Mouse (Mus musculus) spleen, embryonic (tissue): ENCODE measurements around the gene Dennd5a.

Source experiments
- CTCF ChIA-PET: fragments of 350-600 bp; sonication (Branson Sonifier 250); formaldehyde crosslinking; loops from one replicate; lab custom pipeline; 2022; lab: Charles Lee

Gene Dennd5a

DNA sequence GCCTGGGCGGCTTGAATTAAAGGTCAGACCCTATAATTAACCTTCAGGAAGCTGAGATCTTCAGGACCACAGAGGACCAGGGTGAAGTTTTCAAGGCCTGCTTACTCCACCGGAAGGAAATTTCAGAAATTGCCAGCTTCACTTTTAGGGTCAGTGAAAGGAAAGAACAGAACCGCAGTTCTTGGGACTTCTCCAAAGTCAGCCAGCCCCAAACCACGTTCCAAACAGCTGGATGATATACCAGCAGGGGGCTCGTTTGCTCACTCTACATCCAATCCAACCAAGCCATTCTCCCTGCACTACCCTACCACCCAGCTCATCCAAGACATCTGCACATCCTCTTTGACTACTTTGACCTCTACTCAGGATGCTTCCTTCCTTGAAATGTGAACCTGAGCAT is 71.0 kb downstream of the Dennd5a start:
- CTCF ChIA-PET = no interaction called here

DNA sequence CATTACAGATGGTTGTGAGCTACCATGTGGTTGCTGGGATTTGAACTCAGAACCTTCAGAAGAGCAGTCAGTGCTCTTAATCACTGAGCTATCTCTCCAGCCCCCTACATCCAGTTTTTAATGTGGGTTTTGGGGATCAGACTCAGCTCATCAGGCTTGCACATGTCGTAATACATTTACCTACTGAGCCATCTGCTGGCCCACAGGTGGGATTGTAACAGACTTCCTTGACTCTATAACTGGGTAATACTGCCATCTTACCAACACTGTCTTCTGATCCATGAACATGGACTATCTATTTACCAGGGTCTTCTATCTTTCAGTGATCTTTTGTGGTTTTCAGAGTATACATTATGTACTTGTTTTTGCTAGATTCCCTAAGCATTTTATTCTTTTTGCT is 74.0 kb downstream of the Dennd5a start:
- CTCF ChIA-PET = no interaction called here

DNA sequence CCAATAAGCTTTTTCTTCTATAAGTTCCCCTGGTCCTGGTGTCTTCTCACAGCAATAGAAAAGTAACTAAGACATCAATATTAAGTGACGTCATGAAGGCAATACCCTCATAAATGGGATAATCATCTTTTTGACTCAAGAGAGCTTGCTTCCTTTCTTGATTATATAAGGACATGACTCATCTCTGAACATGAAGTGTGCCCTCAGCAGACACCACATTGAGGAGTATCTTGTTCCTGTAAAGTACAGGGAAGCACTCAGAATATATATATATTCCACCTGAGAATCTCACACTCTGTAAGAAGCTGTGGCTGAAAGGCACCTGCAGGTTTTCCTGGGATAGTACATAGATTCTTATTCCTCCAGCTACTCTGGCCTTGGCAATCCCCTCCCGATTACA is 77.7 kb downstream of the Dennd5a start:
- CTCF ChIA-PET = interaction anchor here (0.6 to 0.7 kb wide), 2 partner anchors 18 to 739 kb away, joined by 3 to 4 read pairs; no protein-coding TSS in a partner anchor

DNA sequence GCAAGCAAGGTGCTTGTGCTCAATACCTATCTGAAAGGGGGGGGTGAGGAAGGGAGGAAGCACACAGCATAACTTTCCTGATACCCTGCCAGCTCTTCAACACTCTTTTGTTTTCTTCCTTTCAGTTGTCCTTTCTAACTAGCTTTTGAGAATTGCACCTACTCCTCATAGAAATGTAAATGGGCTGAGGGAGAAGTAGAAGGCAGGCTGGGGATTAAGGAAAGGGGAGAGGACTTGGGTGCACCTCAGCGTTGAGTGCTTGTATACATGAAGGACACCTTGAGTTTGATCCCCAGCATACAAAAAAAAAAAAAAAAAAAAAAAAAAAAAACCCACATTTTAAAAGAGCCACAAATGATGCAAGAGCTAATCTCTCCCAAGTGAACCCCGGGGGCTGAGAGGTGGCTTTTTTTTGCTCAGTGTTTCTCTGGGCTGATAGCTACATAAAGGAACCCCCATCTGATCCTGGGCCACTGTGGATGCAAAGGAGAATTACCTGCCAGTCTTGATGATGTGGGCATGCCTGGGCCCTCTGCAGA is 78.6 kb downstream of the Dennd5a start:
- CTCF ChIA-PET = interaction anchor here (0.6 kb wide), 1 partner anchor 304 kb away, joined by 7 read pairs; no protein-coding TSS in a partner anchor

DNA sequence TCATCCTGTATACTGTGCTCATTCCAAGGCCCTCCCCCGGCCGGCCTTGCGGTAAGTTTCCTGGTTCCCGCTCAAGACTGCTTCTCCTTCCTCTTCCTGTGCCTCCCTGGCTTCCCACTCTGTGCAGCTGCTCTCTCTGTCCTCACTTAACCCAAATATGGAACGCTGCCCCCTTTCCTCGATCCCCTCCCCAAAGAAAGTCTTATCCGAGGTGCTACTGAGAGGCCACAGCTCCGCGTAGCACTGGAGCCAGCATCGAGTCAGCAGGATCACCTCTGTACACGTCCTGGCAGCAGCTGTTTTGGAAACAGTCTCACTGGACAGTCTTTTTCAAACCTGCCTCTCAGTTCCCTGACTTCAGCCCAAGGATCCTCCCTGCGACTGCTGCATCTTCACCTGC is 81.1 kb downstream of the Dennd5a start:
- CTCF ChIA-PET = no interaction called here

DNA sequence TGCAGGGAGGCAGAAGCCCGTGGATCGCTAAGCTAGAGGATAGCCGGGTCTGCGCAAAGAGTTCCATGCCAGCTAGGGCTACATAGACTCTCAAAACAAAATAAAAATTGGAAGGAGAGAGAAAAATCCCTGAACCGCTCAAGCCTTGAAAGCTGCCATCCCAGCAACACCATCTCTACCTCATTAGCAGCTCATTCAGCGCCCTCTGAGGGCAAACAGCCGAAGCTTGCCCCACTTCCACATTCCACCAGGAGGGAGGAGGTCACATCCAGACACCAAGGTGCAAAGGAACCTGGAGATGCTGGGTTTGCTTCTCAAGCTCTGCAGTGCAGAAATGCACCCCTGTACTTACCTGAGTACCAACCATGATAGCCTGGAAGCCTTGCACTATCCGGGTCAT is 84.2 kb downstream of the Dennd5a start:
- CTCF ChIA-PET = no interaction called here

DNA sequence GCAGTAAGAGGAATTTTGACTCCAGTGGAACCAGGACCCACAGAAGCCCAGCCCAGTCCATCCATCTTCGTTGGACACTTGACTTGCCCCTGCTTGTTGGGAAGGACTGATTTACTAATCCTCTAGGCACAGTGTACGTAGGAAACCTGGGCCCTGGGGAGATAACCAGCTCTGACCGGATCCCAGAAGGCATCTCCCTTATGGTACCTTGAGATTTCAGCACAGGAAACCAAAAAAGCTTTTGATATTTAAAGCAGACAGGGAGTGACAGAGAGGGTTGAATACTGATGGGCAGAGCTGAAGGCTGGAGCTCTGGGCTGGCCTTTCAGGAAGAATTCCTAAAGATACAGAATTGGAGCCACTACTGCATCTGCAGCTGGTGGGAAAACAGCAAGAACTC is 84.7 kb downstream of the Dennd5a start:
- CTCF ChIA-PET = no interaction called here

DNA sequence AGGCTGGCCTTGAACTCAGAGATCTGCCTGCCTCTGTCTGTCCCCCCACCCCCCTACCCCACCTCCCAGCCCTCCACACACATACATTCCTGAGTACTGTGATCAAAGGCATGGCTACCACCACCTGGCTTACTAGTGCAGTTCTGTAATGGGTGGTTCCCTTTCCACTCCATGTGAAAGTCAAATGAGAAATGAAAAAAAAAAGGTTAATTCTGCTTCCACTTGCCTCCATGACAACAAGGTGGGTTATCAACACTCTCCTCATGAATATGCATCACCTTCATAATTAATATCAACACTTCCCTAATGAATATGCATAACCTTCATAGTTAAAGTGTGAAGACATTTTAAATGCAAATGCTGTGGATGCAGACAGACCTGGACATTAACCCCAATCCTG is 85.2 kb downstream of the Dennd5a start:
- CTCF ChIA-PET = no interaction called here

DNA sequence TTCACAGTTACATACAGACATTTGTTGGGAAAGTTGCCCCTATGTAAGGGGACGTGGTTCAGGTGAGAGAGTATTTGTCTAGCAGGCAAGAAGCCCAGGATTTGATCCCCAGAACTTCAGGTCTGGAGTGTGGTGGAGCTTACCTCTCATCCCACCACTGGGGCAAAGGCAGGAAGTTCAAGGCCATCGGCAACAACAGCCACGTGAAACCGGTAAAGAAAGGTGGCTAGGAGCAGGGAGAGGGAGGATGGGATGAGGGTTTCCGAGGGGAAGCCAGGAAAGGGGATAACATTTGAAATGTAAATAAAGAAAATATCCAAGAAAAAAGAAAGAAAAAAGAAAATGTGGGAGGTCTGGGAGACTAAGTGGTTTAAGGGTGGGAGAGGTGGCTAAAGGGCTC is 87.1 kb downstream of the Dennd5a start:
- CTCF ChIA-PET = no interaction called here

DNA sequence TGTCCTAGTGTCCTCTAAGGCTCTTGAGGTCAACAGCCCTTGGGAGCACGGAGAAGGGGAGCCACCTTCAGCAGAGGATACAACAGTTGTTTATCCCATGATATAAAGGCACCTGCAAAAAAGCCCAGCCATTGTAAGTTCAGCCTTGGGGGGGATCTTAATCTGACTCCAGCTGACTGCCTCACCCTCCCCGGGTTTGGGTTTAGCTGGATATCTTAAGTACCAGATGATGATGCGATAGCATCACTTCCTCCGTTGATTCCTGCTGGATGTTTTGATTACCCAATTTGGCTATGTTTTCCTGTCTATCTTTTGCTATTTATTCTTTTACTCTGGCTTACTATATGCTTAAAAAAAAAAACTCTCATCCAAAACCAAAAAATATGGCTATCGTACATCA is 89.0 kb downstream of the Dennd5a start:
- CTCF ChIA-PET = no interaction called here

DNA sequence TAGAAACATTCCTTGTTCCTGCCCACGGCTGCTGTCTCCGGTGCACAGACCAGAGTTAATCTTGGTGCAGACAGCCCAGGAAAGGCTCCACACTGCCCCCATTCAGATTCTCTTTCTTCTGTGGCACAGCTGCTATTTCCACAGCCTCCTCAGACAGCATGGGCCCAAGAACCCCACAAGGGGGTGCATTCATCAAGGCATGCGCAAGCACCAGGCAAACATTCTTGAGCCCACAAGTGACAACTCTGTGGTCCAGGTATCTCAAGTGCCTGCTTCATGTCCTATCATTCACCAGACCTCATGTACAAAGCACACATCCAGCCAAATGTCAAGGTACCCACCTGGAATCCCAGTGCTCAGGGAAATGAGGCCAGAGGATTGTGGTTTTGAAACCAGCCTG is 91.8 kb downstream of the Dennd5a start:
- CTCF ChIA-PET = no interaction called here

DNA sequence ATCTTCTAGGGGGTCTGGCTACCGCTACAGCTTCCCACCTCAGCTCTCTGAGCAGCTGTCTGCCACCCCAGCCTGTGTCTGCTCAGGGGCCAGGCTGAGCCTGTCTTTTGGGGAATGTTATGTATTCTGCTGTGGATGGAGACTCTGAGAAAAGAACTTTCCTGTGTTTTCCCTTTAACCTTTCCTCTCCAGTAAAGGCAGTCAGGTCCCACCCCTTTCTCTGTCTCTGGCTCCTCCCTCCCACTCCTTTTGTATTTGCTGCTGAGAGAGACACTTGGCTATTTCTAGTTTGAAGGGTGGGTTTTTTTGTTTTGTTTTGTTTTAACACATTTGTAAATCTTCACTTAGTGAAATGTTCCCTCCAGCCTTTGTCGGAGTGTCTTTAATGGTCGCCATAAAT is 93.6 kb downstream of the Dennd5a start:
- CTCF ChIA-PET = no interaction called here

DNA sequence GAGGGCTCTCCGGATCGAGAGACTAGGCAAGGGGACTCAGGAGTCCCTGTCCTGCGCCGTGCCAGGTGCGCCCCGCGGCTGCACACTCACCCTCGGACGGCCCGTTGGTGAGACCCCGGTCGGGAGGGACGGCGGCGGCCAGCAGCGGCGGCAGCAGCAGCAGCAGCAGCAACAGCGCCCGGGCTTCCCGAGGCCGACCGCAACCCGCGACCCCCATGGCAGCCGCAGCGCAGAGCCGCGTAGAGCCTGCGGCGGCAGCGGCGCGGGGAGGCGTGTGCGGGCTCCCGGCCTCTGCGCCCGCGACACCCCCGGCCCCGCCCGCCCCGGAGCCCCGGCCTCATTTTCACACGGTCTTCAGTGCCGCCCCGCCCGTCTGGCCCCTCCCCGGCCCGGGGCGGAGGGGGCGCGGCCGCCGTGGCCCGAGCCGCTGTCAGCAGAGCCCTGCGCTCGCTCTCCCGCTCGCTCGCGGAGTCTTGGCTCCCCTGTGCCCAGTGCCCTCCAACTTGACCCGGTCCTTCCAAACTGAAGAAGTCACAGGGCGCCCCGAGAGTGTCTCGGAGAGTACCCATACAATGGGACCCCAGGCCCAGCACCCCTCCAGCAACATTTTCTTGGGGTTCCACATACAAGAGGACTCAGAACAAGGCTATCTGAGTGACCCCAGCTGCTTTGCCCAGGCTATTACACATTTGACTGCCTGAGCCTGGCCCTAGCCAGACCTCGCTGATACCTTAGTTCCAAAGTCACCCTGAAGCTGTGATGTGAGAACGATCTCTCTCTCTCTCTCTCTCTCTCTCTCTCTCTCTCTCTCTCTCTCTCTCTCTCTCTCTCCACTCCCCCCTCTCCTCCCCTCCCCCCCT is 94.7 kb downstream of the Dennd5a start, which contains the start of gene Scube2:
Gene Scube2 (minus strand): TSS at position 310 of the 860 bp plus-strand sequence.
- CTCF ChIA-PET = no interaction called here

DNA sequence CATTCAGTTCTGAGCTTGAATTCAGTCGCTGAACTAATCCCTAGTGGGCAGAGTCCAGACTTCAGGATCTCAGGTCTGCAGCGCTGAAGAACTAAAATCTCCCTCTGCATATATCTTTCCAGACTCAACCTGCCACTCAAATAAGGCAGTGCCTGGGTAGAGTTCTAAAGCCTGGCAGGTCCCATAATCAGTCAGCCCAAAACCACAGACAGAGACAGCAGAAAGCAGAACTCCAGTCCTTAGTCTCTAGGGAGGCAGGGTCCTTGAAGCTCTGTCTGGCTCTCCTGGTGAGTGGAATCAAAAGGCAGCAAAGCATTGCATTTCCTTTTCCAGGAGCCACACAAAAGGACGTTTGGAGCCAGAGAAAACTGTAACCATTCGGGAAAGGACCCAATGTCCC is 96.7 kb downstream of the Dennd5a start:
- CTCF ChIA-PET = no interaction called here

DNA sequence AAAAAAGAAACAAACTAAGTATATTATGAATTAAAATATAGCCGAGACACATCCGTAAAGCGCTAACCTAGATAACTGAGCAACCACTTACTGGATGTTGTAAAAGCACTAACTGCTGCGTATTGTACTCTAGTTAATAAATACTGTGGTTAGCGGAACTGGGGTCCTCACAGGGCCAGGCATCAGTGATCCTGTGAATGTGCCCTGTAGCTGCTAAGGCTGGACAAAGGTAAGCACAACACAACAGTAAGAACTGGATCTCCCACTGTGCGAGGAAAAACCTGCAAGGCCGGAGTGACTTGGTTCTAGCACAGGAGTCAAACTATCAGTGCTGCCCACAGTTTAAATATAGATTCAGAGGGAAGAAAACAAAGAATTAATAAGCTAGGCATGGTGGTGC is 100.1 kb downstream of the Dennd5a start:
- CTCF ChIA-PET = no interaction called here

DNA sequence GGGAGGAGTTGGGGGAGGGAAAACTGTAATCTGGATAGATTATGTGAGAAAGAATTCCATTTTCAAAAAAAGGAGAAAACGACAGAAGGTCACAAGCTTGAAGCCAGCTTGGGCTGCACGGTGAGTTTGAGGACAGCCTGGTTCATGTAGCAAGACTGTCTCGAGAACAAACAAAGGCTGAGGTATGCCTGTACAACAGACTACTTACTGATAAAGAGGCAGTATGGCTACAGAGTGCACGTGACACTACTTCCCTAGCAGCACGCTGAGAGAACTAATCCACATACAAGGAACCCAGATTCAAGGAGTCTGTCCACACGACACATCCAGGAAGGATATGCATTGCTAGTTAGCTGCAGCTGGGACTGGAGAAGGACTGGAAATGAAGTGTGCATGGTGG is 100.9 kb downstream of the Dennd5a start:
- CTCF ChIA-PET = no interaction called here

DNA sequence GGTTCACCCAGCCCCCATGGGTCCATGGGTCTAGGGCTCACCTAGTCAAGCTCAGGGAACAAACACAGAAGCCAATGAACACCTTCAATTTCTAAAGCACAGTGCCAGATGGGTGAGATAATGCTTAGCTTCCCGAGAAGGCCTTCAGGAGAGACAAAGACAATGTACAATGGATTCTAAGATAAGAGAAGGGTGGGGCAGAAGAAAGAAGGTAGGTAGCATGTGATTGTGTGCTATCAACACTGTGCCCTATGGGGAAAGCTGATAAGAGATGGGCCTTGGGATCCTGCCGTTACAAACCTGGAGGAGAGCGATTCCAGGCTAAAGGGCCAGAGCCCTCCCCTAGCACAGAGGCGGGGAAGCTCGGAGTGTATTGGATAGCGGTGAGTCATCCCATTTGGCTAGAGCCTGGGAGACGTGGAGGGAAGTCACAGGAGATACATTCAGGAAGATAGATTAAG is 107.5 kb downstream of the Dennd5a start:
- CTCF ChIA-PET = no interaction called here

DNA sequence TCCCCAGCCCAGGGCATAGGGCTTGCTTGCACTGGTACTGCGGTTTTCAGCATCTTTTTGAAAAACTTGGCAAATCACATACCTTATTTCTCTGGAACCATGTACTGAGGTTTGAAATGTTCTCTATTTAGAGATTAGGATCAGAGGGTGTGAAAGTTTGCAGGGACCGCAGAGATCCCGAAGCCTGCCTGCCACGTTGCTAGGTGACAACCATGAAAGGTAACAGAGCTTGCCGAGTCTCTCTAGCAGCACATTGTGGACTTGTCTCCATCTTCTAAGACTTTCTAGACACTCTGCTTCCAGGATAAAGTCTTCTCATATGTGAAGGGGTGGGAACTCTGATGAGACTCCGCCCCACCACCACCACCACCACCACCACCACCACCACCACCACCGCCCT is 108.3 kb downstream of the Dennd5a start:
- CTCF ChIA-PET = no interaction called here

DNA sequence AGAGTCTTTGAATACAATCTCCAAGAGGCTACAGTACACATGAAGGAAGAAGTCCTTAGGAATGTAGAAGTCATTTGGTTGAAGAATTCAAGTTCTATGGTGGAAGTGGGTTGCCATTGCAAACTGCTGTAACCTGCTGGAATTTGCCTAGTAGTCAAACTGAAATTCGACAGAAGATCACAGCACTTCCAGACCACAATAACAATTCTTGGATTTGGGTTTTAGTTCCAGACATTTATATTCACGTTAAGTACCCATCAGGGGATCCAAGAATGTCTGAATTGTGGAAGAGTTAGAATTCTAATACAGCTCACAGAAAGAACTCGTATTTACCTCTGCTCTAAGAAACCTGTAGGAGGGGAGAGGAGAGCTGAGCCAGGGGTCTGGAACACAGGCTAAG is 109.7 kb downstream of the Dennd5a start:
- CTCF ChIA-PET = interaction anchor here (0.8 kb wide), 1 partner anchor 44 kb away, joined by 5 read pairs; no protein-coding TSS in a partner anchor

DNA sequence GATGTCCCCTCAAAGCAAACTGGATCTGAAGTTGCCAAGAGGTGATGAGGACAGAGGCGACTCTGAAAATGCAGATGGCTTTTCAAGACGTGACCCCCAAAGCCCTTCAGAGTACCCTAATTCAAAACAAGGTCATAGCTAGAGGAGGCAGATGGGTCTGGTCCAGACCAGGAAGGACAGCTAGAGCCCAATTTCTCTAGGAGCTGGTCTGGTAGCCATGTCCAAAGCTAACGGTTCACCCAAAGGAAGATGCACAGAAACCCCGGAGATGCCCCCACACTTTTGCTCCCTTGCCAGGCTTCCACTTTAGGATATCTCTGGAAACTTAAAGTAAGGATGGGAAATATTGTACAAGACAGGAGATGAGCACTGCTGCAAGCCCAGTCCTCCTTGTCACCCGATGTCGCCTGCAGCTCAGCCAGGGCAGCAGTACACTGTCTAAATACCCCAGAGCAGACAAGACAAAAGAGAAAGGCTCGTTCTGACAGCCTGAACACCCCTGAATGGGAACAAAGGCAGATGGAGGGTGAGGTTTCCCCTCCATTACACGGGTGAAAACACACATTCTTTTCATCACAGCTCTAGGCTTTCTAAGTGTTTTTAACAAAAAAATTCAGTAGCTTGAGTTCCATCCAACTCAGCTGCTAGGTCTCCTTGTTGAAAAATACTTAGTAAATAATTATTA is 110.4 kb downstream of the Dennd5a start:
- CTCF ChIA-PET = interaction anchor here (0.8 kb wide), 1 partner anchor 45 kb away, joined by 5 read pairs; no protein-coding TSS in a partner anchor

DNA sequence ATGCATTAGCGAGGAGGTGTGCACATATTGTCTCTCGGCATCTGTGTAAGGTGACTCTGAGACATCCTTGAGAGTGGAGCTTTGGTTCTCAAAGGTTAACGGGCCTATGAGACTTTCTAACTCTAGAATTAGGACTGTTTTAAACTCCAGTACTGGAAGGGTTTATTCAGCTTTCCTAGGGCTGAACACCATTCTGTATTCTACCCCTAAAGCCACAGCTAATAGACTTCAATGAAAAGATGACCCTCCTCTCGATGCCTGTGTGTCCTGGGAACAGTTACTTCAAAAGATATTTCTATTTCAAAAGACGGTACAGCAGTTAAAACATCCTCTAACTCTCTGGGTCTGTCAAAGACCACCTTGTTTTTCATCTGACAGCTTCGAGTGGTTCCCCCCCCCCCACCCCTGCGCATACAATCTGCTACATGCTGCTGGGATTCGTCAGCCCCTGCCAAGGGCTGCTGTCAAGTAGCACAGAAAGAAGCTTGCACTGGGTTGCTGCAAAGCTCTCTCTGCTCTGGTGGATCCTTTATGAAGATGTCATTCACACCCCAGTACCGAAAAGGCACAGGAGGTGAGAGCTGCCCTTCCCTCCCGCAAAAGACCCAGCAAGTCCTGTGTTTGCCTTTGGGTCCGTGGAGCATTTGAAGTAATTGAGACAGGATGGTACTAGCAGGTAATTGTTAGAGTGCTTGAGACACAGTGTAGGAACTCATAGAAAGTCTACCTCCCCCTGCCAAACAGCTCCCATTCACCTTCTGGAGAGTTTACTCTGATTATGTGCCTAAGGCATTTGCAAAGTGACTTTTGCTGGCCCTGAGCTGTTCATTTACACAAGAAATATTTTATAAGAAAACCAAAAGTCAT is 111.2 kb downstream of the Dennd5a start:
- CTCF ChIA-PET = interaction anchor here (0.5 kb wide), 1 partner anchor 929 kb away, joined by 3 read pairs; no protein-coding TSS in a partner anchor
